Mouse (Mus musculus): ENCODE measurements around the gene Dexi. TPM values are rescaled to one million over a fixed set of nuclear protein-coding genes. Genes with fewer than 3 reads are reported as not detected.

Gene Dexi
- polyA plus RNA-seq, 1 experiment, result 33.1 TPM

DNA sequence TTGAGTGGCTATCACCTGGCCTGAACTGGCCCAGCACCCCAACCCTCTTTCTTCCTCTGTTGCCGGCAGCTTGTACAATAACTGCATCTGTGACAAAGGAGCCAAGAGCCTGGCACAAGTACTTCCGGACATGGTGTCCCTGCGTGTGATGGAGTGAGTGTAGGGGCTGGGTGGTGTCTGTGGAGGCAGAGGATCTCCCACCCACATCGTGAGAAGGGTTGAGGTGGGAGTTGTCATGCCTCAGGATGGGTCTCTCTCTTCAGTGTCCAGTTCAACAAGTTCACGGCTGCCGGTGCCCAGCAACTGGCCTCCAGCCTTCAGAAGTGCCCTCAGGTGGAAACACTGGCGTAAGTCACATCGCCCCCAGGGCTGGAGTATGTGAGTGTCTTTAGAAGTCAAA lies 19.2 kb downstream of the Dexi start:
- TF ChIP-seq GATA1 (IDR thresholded peaks at IDR 0.05; ENCODE audit: low read length), result no peak

DNA sequence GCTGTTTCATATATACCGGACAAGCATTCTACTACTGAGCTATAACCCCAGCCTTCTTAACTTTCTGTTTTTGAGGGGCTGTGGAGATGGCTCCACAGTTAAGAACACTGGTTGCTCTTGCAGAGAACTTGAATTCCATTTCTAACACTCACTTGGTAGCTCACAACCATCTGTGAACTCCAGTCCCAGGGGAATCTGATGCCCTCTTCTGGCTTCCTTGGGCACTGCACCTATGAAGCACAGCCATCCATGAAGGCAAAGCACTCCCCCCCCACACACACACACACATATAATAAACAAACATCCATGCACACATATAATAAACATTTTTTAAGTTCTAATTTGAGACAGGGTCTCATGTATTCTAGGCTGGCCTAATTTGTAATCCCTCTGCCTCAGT lies 20.0 kb downstream of the Dexi start:
- no peak for TF ChIP-seq GATA1 (IDR thresholded peaks at IDR 0.05; ENCODE audit: low read length)

DNA sequence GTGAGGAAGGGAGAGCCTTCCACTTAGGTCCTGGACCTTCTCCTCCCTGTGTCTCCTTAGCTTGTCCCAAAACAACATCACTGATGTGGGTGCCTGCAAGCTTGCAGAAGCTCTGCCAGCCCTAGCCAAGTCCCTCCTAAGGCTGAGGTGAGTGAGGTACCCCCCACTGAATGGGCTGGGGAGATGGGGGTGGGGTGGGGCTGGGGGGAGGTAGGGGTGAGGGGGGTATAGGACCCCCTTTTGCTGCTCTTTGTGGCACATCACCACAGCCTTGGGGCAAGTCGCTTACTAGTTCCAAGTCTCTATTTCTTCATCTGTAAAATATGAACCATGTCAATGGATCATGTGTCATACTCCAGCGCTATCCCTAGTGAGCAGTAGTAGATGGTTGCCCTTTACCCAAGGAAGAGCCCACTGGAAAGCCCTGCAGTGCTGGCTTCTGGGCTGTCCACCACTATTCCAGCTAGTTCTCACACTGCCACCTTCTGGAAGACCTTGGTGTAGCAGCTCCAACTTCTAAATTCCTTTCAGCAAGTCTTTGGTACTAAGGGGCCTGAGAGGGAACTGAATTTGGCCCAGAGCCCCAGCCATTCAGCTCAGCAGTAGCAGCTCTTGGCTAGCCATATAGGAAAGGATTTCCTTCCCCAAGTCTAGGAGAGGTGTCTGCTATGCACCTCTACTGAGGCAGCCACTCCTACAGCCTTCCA lies 21.8 kb downstream of the Dexi start:
- TF ChIP-seq GATA1 (IDR thresholded peaks at IDR 0.05; ENCODE audit: low read length), result no peak

DNA sequence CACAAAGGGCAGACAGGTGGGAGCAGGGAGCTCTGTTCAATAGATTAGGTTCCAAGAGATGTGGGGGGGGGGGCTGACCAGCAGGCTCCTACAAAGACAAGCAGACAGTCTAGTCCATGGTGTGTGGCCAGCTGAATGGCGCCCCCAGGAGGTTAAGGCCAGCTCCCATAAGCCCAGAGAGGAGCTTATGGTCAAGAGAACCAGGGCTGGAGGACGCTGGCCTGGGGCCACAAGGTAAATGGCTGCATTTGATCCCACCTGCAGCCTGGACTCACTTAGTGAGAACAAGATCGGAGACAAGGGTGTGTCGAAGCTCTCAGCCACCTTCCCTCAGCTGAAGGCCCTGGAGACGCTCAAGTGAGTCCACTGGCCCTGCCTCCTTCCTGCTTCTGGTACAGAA lies 24.8 kb downstream of the Dexi start:
- TF ChIP-seq GATA1 (IDR thresholded peaks at IDR 0.05; ENCODE audit: low read length), result no peak

DNA sequence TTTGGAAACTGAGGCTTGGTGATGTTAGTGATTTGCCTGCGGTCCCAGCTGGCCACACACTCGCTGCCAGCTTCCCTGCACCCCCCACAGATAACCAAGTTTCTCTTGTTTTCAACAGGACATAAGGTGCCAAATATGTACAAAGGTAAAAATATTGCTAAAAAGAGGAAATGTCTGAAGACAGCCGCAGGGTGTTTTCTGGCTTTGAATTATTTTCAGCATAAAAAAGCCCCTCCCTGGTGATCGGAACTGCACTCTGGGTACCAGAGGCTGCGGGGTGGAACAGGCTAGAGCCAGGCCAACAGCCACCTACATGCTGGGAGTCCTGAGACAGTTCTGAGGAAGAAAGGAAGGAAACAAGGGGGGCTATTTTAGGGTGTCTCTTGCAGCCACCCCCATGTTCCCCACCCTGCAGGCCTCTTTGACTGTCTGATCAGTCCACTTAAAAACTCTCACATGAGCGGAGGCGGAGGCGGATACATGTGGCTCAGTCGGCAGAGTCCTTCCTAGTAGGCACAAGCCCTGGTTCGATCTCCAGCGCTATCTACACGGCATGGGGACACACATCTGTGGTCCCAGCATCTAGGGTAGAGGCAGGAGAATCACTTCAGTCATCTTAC lies 26.8 kb downstream of the Dexi start:
- no peak for TF ChIP-seq GATA1 (IDR thresholded peaks at IDR 0.05; ENCODE audit: low read length)

DNA sequence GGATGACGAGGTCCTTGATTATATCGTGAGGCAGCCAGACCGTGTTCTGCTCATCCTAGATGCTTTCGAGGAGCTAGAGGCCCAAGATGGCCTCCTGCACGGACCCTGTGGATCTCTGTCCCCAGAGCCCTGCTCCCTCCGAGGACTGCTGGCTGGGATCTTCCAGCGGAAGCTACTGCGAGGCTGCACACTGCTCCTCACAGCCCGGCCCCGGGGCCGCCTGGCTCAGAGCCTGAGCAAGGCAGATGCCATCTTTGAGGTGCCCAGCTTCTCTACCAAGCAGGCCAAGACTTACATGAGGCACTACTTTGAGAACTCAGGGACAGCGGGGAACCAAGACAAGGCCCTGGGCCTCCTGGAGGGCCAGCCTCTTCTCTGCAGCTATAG lies 31.7 kb downstream of the Dexi start:
- TF ChIP-seq GATA1 (IDR thresholded peaks at IDR 0.05; ENCODE audit: low read length), result no peak

DNA sequence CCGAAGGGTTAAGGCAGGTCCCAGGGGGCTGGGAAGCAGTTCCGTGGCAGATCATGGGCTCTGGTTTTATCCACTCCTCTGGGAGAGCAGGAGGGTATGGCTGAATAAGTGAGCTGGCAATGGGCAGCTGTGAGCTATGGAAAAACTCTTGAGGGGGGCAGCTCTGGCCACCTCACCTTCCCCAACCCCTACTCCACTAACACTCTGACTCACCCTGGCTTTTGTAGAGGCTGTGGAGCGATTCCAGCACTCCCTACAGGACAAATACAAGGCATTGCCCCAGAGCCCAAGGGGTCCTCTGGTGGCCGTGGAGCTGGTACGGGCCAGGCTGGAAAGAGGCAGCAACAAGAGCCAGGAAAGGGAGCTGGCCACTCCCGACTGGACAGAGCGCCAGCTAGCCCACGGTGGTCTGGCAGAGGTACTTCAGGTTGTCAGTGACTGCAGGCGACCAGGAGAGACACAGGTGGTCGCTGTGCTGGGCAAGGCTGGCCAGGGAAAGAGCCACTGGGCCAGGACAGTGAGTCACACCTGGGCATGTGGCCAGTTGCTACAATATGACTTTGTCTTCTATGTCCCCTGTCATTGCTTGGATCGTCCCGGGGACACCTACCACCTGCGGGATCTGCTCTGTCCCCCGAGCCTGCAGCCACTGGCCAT lies 32.2 kb downstream of the Dexi start:
- TF ChIP-seq GATA1 (IDR thresholded peaks at IDR 0.05; ENCODE audit: low read length), result no peak

DNA sequence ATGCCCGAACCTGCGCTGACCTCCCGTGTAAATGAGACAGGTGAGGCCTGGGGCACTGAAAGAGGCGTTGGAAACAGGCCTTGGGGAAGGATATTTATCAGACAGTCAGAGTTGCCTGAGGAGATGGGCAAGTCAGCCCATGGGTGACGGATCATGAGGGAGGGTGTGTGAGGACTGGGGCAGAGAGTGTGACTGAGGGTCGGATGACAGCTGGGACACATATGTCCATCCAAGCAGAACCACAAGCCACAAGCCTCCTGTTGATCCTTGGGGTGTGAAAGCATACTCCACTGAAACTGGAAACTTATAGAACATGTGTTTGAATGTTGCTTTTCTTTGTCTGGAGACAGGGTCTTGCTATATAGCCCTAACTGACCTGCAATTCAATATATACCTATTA lies 34.2 kb downstream of the Dexi start:
- TF ChIP-seq GATA1 (IDR thresholded peaks at IDR 0.05; ENCODE audit: low read length), result no peak

DNA sequence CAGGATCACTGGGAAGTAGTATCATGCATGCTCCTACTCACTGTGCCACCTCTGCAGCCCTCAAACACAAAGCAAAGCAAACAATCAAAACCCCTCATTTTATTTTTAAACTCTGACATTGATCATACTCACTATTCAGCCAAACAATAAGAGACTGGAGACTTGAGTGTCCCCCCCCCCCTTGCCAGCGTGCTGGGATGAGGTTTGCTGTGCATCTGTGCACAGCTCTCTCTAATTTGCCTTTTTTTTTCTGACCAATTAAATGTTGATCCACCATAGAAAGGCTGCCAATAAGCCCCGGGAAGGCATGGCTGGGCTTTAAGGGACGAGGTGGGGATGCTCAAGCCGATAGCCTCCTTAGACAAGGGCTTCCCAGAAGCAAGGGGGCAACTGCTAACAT lies 35.4 kb downstream of the Dexi start:
- no peak for TF ChIP-seq GATA1 (IDR thresholded peaks at IDR 0.05; ENCODE audit: low read length)

DNA sequence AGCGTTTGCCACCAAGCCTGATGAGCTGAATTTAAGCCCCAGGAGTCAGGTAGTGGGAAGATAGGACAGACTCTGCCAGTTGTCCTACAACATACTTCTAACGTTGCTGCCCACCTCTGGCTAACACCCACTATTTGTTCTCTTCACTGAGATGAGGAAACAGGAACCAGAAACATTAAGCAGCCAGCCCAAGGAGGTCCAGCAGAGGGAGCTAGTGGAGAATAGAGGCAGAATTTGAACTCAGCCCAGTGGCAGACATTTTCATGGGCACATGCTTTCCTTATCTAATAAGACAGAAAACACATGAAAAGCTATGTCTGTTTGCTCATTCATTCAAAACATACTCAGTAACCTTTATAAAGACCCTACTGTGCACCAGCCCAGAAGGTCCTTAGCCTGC lies 39.8 kb downstream of the Dexi start:
- TF ChIP-seq GATA1 (IDR thresholded peaks at IDR 0.05; ENCODE audit: low read length), result no peak

DNA sequence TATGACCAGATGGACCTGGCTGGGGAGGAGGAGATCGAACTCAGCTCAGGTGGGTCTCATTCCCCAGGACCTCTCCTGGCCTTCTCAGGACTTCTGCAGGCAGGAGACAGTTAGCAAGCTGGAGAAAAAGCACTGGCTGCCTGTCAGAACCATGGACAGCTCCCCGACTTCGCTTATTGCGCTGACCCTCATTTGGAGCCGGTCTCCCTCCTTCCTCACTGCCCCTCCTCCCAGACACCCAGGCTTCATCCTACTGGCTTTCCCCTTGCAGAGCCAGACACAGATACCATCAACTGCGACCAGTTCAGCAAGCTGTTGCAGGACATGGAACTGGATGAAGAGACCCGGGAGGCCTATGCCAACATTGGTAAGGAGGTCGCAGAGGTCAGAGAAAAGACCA lies 41.0 kb downstream of the Dexi start:
- no peak for TF ChIP-seq GATA1 (IDR thresholded peaks at IDR 0.05; ENCODE audit: low read length)

DNA sequence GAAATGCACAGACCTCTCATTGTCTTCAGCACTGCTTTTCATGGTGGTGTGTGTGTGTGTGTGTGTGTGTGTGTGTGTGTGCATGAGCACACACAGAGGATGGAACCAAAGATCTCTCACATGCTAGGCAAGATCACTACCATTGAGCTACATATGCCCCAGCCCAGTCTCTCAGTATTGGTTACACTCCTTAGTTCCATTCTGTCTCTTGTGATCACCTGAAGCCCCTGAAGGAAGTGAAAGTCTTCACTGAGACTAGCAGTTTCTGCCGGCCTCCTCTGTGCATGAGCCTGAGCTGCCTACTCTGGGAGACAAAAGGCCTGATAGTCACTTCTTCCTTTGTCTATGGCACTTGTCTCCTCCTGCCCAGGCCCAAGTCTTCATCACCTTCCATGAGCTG lies 43.7 kb downstream of the Dexi start:
- TF ChIP-seq GATA1 (IDR thresholded peaks at IDR 0.05; ENCODE audit: low read length), result no peak

DNA sequence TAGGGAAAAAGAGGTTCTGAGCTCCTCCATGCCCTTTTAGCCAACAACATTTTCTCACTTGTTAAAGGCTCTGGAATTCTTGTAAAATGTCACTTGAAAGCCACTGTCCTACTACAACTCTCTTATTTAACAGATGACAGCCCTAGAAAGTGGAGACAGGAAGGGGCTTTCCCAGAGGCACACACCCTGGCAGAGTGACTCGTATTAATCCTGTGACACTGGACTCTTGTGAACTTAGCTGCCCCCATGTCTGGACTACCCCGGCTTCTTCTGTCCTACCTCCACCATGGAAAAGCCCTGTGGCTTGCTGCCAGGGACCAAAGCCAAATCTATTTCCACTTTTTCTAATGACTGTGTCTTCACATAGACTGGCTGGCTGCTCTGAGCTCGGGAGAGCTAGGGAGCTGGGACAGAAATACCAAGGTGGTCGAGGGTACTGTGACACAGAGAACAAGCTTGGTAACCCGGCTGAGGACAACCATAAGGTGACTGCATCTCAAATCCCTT lies 44.7 kb downstream of the Dexi start:
- TF ChIP-seq GATA1 (IDR thresholded peaks at IDR 0.05; ENCODE audit: low read length), result no peak

DNA sequence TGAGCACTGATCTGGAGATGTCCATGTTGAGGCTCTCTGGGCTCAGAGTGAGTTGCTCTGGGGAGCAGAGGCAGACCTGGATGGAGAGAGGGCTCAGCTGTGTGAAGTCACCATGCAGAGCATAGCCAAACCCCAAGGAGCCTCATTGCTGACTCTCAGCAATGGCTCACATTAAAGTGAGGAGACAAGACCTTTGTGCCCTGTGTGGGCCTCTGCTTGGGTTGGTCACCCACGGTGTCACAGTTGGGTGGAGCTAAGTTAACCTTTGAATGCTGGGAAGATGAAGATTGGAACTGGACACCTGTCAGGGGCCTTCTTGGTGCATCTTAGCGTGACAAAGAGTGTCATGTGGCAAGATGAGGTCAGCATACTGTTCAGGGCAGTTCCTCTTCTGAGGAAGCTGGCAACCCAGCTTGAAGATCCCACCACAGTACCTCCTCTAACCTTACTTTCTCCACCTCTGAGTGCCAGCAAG lies 47.0 kb downstream of the Dexi start:
- TF ChIP-seq GATA1 (IDR thresholded peaks at IDR 0.05; ENCODE audit: low read length), result no peak

DNA sequence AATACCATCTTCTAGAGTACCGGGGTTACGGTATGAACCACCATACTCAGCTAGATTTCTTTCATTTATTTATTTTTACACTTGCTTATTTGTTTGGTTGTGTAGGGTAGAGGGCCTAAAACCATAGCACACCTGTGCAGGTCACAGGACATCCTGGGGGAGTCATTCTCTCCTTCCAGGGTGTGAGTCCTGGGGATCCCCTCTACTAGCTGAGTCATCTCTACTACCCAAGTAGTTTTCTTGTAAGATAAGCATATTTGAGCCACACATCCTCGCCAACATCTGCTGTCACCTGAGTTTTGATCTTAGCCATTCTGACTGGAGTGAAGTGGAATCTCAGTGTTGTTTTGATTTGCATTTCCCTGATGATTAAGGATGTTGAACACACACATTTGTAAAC lies 50.3 kb downstream of the Dexi start:
- no peak for TF ChIP-seq GATA1 (IDR thresholded peaks at IDR 0.05; ENCODE audit: low read length)

DNA sequence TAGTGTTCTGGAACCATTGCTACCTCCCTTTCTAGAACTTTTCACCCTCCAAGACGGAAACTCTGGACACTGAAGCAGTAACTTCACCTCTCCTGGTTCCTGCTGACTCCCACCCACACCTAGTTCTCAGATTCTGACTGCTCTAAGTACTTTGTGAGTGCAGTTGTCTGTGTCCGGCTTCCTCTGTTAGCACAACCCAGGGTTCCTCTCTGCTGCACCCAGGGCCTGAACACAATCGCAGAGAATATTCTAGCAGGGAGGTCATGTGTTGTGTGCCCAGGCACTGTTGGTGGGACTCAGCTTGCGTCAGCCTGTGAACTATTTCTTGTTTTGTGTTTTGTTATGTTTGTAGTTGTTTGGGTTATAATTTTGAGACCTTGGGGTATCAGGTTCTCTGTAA lies 51.1 kb downstream of the Dexi start:
- TF ChIP-seq GATA1 (IDR thresholded peaks at IDR 0.05; ENCODE audit: low read length), result no peak

Data from G1E-ER4 (cell line).